Comparison of ENCODE assay signal across 12 mouse cellular contexts in genomic region chr3:131480659-131481058, GRCm38 (mm10). TPM values are rescaled to one million over a fixed set of nuclear protein-coding genes. Genes with fewer than 3 reads are reported as not detected.
A peak's percentile ranks its signal among the peaks of the same experiment; 100 is the strongest.
DNase-seq lines count a peak whose midpoint lies in the region; ATAC-seq and TF ChIP-seq lines count a peak whose summit lies in the region.
"Had no signal": no experiment of that assay in that cellular context is flagged by ENCODE, and none has a peak within 500 bp of the region (broad histone marks: within the 10 kb centered on the region; RNA-seq: fewer than 3 reads in every experiment).

No protein-coding gene starts in this region.

- no peak for ATAC-seq in megakaryocyte-erythroid progenitor cell, adult 5-6 weeks (replicated peaks; ENCODE audit: low FRiP score, low TSS enrichment, poor library complexity, severe bottlenecking)
- ATAC-seq: forebrain, embryonic 13.5 days had no signal

- TF ChIP-seq CTCF in layer of hippocampus, adult 2 months (conservative IDR thresholded peaks at IDR 0.05) = peak; percentile 64
- TF ChIP-seq CTCF in bone marrow, adult 2 months (IDR thresholded peaks at IDR 0.05; ENCODE audit: control insufficient read depth, insufficient read depth, low read length) = peak; percentile 43; the same call in 1 of the 2 replicates

- H3K4me3 ChIP-seq in layer of hippocampus, adult 2 months = no peak overlapping the region
- no peak overlapping the region for H3K4me3 ChIP-seq in bone marrow, adult 2 months (replicated peaks; ENCODE audit: control insufficient read depth, low read depth, low read length)
- H3K4me3 ChIP-seq: forebrain, embryonic 13.5 days; hindbrain, embryonic 12.5 days had no signal

- TF ChIP-seq POLR2A in bone marrow, adult 2 months (IDR thresholded peaks at IDR 0.05; ENCODE audit: borderline replicate concordance, control insufficient read depth, low read depth, low read length) = no peak

- DNase-seq in layer of hippocampus, adult 2 months (ENCODE audit: low spot score in 2 of 2) = no peak
- DNase-seq in layer of hippocampus, postnatal 36 days = no peak
- peak; percentile 9 for DNase-seq in thymus, postnatal 14 days
- DNase-seq in thymus, postnatal 0 days (ENCODE audit: low spot score) = no peak
- DNase-seq in testis, postnatal 10 days (ENCODE audit: low spot score) = peak; percentile 55
- no peak for DNase-seq in gastrocnemius, postnatal 10 days
- DNase-seq: gastrocnemius, postnatal 25 days; kidney, adult 9 months had no signal

- H3K27ac ChIP-seq in layer of hippocampus, adult 2 months = no peak overlapping the region
- no peak overlapping the region for H3K27ac ChIP-seq in bone marrow, adult 2 months (ENCODE audit: control insufficient read depth, insufficient read depth, low read depth, low read length, poor library complexity)
- H3K27ac ChIP-seq: forebrain, embryonic 13.5 days; hindbrain, embryonic 12.5 days had no signal

- H3K4me1 ChIP-seq in bone marrow, adult 2 months (ENCODE audit: control insufficient read depth, insufficient read depth, low read length) = peaks cover 6% of the 10 kb centered on the region; the same call in 1 of the 2 replicates

- WGBS in bone marrow, adult 2 months = 58% methylated on average over 3 of the region's 3 CpGs

RNA-seq across cellular contexts. Expression of gene Sgms2, which starts 10.6 kb away (rescaled TPM):
- total RNA-seq in layer of hippocampus, adult 2 months (2021) = 1 to 10 TPM; 1.4 to 3.1 TPM
- total RNA-seq in layer of hippocampus, postnatal 36 days (2021) = 1 to 10 TPM; 2.1 to 3.5 TPM
- 0.28 and 0.42 TPM in 2 replicates for polyA plus RNA-seq in thymus, postnatal 0 days (2015; fragmentation: Nextera tagmentation; extraction: Ambion mirVana)
- polyA plus RNA-seq in bone marrow, adult 2 months (2011; ENCODE audit: insufficient read depth, insufficient read length, low replicate concordance, missing spikeins) = 2.1 and 6.6 TPM in 2 replicates
- 10 to 100 TPM in 1 of 2 experiments, 1 to 10 TPM in 1; 3.3 to 25.5 TPM for total RNA-seq in gastrocnemius, postnatal 10 days (2021)
- 0.69 TPM in 1 of 2 replicates, not detected in the other for total RNA-seq in megakaryocyte-erythroid progenitor cell, adult 5-6 weeks (2014; fragmentation: Nextera tagmentation)
- total RNA-seq in megakaryocyte-erythroid progenitor cell, adult 5-6 weeks (2017) = 0.84 TPM in 1 of 2 replicates, not detected in the other

Comparison
In these comparisons a context has a peak if more than half of its experiments do, and no peak if none do; other contexts are left out.
1. DNase-seq: peak in thymus, postnatal 14 days (single experiment) and testis, postnatal 10 days (single experiment); none in layer of hippocampus, adult 2 months (0 of 2), layer of hippocampus, postnatal 36 days (0 of 2), thymus, postnatal 0 days (single experiment) and gastrocnemius, postnatal 10 days (single experiment).